Mouse (Mus musculus) spleen, postnatal 10 days (tissue): Measurements from ENCODE around the gene Slc16a6.

Source experiments
- DNase-seq, 2 experiments: peaks; one replicate each; pipeline ENCODE4 v3.0.0; 2021 to 2022; ENCODE audit warnings: low spot score in 2 of 2

Gene Slc16a6

DNA sequence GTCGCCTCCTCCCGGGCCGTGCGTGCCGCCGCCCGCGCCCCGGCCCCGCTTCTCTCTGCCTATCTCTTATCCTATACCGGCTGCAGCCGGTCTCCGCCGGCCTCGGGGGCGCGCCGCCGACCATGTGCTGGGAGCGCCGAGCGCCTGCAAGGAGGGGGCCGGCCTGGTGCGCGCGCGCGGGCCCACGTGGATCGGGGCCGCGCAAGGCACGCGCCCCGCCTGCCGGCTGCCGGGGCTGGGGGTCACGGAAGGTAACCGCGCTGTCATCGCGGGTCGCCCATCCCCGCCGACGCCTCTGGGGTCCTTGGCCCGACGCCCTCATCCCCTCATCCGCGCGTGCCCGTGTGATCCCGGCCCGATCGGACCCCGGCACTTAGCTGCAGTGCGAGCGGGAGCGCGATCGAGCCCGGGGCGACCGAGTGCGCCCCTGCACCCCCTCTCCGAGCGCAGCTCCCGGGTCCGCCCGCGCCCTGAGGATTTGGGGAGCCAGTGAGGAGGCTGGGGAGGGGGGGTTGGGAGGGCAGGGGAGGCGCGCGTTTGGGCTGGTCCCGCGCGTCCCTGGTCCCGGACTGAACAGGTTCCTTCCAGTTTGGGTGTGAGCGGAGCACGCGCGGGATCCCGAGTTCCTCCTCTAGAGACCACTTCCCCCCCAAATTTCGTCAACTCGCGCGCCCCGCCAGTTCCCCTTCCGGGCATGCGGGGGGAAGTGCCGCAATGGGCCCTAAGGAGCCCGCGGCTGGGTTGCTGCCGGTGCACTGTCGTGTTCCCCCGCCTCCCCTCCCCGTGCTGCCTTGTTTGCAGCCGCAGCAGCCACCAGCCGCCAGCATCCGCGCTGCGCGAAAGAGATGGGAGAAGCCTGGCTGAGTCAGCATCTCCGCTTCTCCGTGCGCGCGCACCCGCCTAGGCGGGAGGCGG lies at the start of gene Slc16a6, which contains the start of gene Arsg:
Slc16a6 (minus strand) TSS at position 428 of the 915 bp plus-strand sequence.
Arsg (plus strand) TSS at position 204 of the 915 bp plus-strand sequence.
- peak; percentile 91 to 94 for DNase-seq

DNA sequence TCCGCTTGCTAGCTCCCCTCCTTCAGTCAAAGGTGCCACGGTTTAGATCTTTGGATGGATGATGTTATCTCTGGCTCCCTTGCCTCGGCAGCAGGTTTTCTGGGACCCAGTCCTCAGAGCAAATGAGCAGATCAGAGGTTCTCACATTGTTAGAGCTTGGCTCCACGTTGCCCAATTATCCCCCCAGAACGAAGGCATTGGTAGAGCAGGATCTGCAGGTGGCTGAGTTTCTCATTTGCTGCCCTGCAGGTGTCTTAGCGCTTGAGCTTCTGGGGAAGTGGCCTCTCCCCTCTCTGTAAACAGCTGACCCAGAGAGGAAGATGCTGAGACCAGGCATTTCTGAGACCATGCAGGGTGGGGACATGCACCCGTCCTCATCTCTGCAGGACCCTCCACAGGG lies 47.6 kb upstream of the Slc16a6 start:
- no peak for DNase-seq

DNA sequence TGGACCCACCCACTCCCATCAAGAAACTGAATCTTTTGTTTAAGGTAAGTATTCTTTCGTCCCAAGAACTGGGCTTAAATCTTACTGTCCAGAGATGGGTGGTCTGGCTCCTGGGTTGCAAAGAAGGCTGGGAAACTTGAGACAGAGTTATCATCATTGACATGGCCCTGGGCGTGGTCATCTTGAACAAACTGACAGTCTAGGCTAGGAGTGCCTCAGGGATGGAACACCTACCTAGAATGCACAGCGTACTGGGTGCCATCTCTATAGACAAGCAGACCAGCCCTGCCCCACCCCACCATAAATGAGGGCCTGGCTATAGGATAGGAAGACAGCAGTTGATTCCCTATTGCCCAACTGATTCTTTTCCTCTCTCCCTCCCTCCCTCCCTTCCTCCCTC lies 44.4 kb upstream of the Slc16a6 start:
- peak in 1 of 2 experiments; percentile 30 for DNase-seq

DNA sequence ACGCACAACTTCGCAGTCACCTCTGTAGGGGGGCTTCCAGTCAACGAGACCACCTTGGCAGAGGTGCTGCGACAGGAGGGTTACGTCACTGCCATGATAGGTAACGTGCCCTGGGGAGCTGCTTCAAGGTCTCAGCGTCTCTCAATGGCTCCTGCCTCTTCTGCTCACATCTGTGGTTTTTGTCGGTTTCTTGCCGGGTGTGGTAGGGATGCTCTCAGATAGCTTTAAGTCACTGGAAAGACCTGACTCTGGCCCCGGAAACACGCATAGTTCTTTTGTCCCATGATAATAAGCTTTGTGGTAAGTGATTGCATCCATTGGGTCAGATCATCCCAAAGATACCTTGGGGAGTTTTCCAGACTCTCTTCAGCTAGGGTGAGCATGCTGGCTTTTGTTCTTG lies 43.9 kb upstream of the Slc16a6 start:
- DNase-seq: no peak

DNA sequence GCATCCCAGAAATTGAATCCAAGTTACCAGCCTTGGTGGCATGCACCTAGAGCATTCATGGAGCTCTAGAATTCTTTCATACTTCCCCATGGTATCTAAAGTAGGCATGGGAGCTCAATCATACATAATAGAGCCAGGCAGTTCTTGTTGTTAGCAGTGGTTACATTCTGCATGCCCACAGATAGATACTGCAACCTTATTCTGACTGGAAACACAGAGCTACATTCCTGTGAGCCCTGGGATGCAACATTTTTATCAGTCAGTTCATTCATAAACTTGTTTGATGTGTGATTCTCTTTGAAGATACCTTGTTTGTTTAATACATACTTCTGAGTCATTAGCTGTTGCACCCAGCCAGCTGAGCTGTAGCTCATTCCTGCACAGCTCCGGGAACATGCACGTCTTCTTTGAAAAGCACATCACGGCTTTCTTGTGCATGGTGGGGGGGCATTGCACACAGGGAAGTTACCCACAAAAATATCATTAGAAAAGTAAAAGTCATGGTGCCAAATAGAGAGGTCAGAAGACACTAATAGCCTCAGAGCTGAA lies 40.7 kb upstream of the Slc16a6 start:
- no peak for DNase-seq

DNA sequence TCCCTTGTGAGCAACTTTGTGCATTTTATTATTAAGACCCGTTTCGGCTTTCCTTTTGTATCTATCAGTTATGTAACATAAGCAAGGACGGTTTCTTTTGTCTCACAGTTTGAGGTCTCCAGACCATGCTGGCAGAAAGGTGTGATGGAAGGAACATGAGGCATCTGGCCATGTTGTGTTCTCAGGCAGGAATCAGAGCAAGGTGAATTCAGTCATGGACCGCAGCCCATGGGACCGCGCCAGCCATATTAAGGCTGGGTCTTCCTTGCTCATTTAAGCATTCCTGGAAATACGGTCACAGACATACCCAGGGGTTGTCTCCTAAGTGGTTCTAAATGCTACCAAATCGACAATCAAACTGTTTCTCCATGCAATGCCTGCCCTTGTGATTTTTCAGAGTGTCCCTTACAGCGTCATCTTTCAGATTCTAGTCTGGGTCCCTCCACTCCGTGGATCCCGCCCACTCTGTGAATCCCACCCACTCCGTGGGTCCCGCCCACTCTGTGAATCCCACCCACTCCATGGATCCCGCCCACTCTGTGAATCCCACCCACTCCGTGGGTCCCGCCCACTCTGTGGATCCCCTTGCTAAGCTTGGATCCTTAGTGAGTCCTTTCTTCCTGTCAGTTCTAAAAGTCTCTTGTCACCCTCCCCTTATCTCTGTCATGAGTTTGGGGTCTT lies 39.7 kb upstream of the Slc16a6 start:
- no peak for DNase-seq

DNA sequence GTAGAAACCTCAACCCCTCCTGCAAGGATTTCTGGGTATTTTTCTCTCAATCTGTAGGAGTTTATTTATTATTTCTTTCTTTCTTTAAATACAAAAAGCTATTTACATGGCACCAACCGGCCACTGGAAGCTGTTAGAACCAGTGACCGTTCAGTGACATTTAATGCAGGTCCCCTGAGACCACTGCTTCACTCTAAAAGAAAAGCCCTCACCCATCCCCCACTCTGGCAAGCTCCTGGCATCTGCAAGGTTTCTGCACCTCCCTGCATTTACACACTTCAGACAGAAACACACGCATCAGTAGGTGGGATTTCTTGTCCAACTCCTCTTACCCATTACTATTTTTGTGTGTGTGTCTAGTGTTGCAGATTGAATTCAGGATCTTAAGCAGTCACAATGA lies 33.7 kb upstream of the Slc16a6 start:
- no peak for DNase-seq

DNA sequence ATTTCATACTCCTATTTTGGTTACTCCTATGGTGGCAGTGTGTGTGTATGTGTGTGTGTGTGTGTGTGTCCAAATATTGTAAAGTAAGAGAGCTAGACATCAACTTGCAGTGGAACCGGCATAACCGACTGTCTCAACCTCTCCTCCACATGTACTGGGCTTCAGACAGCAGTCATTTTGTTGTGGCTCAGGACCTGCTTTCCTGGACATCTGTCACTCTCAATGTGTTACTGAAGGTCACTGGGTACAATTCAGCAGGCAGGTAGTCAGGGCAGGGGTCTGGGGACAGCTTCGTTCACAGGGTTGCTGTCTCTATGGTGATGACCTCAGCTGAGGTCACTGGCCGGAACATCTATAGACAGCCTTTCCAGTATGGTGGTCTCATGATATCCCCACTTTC lies 32.4 kb upstream of the Slc16a6 start:
- DNase-seq: no peak

DNA sequence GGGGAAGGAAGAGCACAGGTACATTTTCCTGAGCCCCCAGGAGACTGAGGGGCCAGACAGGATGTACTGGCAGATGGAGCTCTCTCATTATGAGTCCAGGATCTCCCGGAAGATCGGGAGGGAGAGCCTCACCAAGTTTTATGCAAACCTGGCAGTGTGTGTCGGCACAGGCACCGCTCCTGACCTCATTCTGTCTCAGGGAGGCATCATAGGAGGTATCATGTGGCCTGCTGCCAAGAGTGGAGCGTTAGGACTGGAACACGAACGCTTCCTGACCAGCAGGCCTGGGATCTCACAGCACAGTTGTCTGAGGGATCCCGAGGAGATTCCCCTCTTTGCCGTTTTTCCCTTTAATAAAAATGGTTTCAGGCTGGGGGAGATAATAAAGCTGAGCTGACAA lies 31.6 kb upstream of the Slc16a6 start:
- DNase-seq: no peak

DNA sequence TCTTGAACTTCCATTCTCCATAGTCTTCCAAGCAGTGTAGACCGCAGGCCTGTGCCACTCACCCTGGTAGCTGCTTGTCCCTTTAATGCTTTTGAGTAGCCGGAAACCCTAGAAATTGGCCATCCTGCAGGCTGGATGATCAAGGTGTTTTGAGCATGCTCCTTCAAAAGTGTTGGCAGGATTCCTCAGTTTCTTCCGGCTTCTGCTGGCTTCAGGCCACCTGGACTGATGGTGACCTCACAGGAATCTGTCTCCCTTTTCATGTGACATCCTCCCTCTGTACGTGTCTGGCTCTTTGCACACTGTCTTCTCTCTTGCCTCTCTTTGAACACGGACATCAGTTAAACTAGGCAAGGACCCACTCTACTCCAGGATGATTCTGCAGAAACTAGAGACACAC lies 26.8 kb upstream of the Slc16a6 start:
- no peak for DNase-seq

DNA sequence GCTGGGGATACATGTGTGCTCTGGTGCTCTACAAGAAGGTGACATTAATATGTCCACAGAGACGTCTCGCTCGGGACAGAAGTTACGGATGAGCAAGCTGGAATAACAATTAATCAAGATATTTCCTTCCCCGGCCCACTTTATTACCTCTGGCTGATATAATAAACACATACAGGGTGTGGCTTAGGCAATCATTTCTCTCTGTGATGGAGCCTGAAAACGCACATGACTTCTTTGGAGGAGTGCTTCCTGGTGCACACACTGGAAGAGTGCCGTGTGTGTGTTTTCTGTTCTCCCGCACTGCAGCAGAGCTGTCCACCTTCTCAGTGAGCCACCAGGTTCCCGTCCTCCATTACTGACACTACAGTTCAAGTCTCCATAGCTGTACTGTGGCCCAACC lies 24.6 kb upstream of the Slc16a6 start:
- no peak for DNase-seq

DNA sequence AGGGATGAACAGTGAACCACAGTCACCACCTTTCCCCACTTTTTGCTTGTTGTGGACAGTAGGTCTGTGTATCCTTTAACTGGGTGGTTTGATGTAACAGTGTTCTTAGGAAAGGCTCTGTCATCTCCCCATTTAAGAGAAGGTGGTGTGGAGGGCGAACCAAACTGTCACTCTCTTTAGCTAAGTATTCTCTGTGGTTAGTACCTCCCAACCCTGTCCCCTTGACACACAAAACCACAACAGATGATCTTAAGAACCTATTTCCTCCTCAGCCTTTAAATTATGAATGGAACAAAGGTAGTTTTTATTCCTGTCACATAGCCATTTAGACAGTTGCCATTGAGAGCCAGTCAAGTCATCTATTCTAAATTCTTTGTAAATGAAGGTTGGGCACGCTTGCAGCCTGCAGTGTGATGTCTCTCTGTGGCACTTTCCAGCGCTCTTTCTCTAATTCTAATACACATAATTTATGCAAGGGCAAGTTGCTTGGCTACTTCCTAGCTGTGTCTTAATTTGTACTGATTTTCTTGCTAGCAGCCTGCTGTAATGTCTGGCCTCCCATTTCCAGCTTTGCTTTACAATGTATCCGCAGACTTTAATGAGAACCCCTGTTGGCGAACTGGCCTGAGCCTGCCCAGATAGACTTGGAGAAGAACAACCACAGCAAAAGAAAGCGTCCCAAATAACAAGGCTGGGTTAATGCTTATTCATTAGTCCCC lies 23.8 kb upstream of the Slc16a6 start:
- no peak for DNase-seq

DNA sequence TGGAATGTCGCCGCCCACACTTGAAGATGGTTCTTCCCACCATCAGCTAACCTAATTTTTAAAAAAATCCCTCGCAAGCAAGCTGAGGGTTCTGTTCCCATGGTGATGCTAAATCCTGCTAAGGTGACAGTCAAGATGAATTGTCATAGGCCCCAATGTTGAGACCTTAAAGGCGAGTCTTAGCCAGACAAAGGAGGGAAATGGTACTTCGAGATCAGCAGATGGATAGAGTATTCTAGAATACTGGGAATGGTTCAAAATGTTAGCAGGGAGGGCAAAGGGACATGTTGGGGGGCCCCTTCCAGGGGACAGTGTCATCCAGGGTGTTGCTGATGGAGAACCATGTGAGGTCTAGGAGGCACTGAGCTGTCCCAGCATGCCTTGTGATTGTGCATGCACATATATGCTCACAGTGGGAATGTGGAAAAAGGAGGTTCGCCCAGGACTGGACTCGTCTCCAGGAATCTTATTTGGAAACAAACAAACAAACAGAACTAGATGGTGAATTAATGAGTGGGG lies 23.1 kb upstream of the Slc16a6 start:
- no peak for DNase-seq

DNA sequence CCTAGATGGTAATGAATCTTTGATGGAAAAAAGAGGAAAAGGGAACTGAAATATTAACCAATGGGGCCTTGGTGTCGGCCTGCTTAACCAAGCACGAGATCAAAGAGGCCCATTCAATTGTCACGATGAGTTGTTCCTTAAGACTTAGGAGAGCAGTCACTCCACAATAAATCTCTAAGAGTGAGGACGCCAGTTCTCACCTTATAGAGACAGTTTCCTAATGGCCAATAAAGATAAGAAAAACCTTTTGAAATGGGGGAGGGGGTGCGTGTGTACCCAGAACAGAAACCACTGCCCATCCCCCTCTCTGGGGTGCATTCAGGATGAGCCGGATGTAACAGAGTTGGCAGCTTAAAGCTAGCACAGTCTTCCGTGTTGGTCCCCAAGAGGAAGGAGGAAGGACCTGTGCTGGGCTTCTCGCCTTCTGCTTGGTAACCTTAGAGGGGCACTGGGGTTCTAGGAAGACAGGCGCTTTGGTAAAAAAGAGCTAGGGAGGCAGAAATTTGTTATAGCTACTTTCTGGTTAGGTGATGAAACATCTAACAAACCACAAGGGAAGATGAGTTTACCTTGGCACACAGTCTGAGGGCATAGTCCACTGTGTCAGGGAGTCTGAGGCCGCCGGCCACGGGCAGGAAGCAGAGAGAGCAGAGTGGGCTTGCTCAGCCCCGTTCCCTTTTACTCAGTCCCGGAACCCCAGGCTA lies 22.5 kb upstream of the Slc16a6 start:
- DNase-seq: peak in 1 of 2 experiments; percentile 56

DNA sequence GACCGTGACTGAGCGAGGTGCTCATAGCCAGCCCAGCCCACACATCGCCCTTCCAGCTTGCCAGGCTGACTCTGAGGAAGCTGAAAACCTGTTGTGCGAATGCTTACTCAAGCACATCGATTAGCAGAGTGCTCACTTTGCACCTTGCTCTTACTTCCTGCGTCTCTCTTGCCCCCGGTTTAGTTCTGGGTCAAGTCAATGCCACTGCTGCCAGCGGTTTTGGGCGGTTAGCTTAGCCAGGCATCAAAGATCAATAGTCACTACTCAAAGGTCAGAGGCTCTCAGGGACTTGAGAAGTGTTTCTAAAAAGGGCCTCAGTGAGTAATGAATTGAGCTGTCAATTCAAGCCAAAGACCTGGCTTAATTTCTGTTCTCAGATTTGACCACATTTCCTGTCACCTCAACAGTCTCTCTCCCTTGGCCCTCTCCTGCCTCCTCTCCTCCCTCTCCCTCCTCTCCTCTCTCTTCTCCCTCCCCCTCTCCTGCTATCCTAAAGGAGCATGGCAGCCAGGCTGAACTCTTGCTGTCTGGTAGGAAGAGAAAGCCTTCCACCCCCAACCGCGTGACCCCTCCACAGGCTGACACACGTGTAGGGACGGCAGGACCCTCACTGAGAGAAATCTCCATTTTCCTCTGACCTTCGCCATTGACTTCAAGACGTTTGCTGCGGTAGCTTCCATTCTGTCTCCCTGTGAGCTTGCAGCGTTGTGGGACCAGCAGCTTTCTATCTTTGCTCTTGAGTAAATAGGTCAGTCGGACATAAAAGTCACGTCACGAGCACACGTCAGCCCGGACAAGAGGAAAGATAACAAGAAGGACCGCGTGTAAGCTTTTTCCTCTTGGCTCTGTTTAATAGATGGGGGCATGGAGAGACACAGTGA lies 21.7 kb upstream of the Slc16a6 start:
- DNase-seq: peak; percentile 38 to 52

DNA sequence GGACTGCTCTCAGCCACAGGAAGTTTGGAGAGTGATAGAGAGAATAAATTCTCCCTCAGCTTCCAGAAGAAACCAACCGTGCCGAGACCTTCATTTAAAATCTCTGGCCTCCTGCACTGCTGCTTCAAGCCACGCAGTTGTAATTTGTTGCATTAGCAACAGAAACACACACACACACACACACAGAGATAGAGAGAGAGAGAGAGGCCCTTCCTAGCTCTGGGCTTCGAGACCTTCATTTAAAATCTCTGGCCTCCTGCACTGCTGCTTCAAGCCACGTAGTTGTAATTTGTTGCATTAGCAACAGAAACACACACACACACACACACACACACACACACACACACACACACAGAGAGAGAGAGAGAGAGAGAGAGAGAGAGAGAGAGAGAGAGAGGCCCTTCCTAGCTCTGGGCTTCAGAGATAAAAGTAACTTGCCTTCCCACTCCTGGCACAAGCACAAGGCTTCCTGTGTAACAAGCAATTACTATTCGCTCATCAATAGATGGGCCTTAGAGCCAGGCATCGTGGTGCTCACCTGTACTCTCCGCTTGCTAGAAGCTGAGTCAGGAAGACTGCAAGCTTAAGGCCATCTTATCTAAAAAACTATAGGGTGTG lies 19.6 kb upstream of the Slc16a6 start:
- DNase-seq: peak in 1 of 2 experiments; percentile 35

DNA sequence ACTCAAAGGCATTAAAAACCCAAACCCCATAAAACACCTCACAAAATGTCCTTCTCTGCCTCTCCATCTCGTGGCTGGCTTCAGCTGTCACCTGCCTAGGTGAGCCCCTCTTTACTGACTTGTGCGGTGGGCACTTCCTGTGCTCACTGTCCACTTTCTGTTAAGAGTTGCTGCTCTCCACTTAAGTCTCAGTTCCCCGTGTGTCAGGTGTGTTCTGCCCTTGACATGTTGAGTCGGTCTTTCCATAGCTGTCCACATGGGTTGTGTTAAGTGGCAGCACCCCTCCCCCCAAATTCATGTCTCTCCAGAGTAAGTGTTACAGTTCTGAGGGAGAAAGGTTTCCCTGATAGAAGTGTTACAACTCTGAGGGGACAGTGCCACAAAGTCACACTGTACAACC lies 18.4 kb upstream of the Slc16a6 start:
- no peak for DNase-seq

DNA sequence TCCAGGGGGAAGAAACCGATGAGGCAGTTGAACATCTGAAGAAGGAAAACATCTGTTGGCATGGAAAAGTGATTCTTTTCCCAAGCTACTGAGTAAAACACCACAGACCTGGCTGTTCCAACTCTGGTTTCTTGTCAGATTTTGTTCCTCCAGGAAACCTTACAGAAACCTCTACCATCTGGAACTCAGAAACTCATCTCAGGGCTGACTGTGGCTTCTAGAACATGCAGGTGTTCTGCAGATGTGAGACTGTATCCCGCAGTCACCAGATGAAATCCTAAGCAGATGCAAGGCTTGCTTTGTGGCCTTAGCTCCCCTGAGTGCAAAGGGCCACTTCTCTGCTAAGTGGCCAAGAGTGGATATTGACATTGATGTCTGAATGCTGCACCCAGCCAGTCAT lies 16.4 kb upstream of the Slc16a6 start:
- DNase-seq: no peak

DNA sequence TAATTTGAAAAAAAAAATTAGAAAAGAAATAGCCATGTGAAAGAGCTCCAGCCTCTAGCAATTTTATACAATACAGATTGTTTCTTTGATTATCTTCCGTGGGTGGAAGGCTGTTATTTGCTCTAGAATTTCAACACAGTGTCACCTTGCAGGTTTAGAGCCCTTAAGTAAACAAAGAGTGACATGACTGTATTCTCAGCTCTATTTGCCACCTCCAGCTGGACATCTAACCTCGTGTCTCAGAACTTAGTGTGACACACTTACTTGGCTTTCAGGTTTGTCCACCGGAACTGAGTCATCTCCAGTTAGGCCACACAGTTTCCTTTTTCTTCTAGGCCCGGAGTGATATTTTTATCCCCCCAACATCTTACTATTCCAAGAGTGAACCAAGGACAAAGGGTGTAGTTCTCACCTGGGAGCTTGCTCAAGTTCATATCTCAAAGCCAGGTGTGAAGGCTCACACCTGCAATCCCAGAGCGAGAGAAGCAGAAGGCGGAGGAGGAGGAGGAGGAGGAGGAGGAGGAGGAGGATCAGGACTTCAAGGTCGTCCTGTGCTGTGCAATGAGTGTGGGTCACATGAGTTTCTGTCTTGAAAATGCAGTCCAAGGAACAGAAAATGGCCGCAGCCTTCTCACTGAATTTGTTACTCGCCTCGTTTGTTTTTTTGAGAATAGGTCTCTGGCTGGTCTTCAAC lies 14.7 kb upstream of the Slc16a6 start:
- DNase-seq: no peak
